Mouse (Mus musculus): ENCODE data around the gene Zfp607a. TPM values are rescaled to one million over a fixed set of nuclear protein-coding genes. Genes with fewer than 3 reads are reported as not detected.
"Not testable (repeated sequence)": the region's sequence is repeated elsewhere in the genome, so short reads cannot be mapped to it uniquely, and the experiment has no call there.

The Zfp607a gene
- polyA plus RNA-seq (2015; fragmentation: Nextera tagmentation; extraction: Ambion mirVana) = 1.4 and 1.6 TPM in 2 replicates

DNA sequence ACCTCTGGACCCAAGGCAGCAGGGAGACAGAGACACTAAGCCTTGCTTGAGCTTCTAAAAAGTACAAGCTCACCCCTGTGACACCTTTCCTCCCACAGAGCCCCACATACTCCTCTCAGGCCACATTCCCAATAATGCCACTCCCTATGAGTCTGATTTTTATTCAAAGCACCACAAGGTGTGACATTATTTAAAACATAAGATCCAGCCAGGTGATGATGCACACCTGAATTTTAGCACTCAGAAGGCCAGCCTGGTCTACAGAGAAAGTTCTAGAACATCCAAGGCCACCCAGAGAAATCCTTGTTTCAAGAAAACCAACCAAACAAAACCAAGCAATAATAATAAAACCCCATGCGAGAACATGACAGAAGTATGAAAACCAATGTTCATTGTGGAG, at the start of gene Zfp607a:
Gene Zfp607a, plus strand, starts transcription at position 301 of the 400 bp plus-strand sequence.
- no peak within 1 kb of the TSS for H3K27ac ChIP-seq (replicated peaks)
- no peak within 1 kb of the TSS for H3K4me3 ChIP-seq
- no peak for ATAC-seq (ENCODE audit: low FRiP score, low read depth)
- H3K4me1 ChIP-seq (replicated peaks) = peaks cover 15% of the 10 kb centered on the region
- peaks cover 32% of the 10 kb centered on the region for H3K36me3 ChIP-seq
- WGBS = 96% methylated on average over 1 of the region's 1 CpGs
- H3K27me3 ChIP-seq = no peaks in the 10 kb centered on the region
- no peak within 1 kb of the TSS for H3K4me2 ChIP-seq
- no peaks in the 10 kb centered on the region for H3K9me3 ChIP-seq
- H3K9ac ChIP-seq = no peak within 1 kb of the TSS

GRCm38 (mm10) chr7:27818526-27819110, 38.7 kb upstream of the Zfp607a start:
- H3K4me3 ChIP-seq = no peak overlapping the region
- peaks cover 6% of the 10 kb centered on the region; the same call in 1 of the 2 replicates for H3K9me3 ChIP-seq
- no peak for ATAC-seq (ENCODE audit: low FRiP score, low read depth)
- no peak overlapping the region for H3K27ac ChIP-seq (replicated peaks)
- no peak overlapping the region for H3K9ac ChIP-seq
- H3K27me3 ChIP-seq = no peaks in the 10 kb centered on the region
- H3K36me3 ChIP-seq = peaks cover 57% of the 10 kb centered on the region
- WGBS = 92% methylated on average over 7 of the region's 7 CpGs
- no peaks in the 10 kb centered on the region for H3K4me1 ChIP-seq (replicated peaks)
- H3K4me2 ChIP-seq = no peak overlapping the region

DNA sequence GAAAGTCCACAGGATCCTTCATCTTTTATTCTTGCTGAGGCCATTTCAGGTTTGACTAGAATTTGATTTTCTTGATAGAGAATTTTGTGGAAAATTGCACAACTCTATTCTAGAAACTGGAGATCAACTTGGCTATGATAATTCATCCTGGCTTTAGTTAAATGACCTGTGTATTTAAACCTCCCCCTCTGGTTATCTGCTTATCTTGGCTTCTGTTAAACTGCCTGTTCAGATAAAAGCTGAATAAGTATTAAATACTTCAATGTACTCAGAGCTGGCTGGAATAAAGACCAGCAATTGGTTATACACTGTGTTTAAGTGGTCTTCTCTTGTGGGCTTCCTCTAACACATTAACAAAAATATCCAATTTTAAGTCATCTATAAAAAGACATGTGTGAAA, 34.7 kb upstream of the Zfp607a start:
- H3K36me3 ChIP-seq = peaks cover 42% of the 10 kb centered on the region
- peaks cover 15% of the 10 kb centered on the region for H3K9me3 ChIP-seq
- H3K4me2 ChIP-seq = no peak overlapping the region
- no peak overlapping the region for H3K4me3 ChIP-seq
- H3K27ac ChIP-seq (replicated peaks) = no peak overlapping the region
- H3K27me3 ChIP-seq = no peaks in the 10 kb centered on the region
- ATAC-seq (ENCODE audit: low FRiP score, low read depth) = no peak
- H3K9ac ChIP-seq = no peak overlapping the region
- H3K4me1 ChIP-seq (replicated peaks) = no peaks in the 10 kb centered on the region

DNA sequence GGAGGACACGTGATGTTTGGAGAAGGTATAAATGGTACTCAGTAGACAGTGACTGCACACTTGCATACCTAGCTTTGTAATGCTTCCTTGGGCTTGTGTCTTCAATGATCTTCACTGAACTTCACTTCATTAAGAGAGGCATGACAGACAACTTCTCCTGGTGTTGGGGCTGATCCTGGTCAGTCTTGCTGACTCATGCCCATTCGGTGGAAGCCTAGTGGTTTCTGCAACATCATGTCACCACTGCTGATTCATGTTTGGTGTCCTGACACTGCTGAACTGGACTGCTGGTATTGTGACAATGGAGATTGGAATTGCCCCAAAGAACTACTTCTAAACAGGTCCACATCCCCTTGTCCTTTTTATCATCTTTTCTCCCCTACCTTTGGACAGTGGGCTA, 23.2 kb upstream of the Zfp607a start:
- no peak overlapping the region for H3K27ac ChIP-seq (replicated peaks)
- no peak overlapping the region for H3K4me2 ChIP-seq
- no peak for ATAC-seq (ENCODE audit: low FRiP score, low read depth)
- no peaks in the 10 kb centered on the region for H3K9me3 ChIP-seq
- peaks cover 5% of the 10 kb centered on the region for H3K4me1 ChIP-seq (replicated peaks)
- no peak overlapping the region for H3K9ac ChIP-seq
- 87% methylated on average over 2 of the region's 2 CpGs for WGBS
- no peaks in the 10 kb centered on the region for H3K27me3 ChIP-seq
- no peak overlapping the region for H3K4me3 ChIP-seq
- no peaks in the 10 kb centered on the region for H3K36me3 ChIP-seq

GRCm38 (mm10) chr7:27837896-27838295, 19.4 kb upstream of the Zfp607a start:
- ATAC-seq (ENCODE audit: low FRiP score, low read depth) = no peak

GRCm38 (mm10) chr7:27838323-27839249, 18.7 kb upstream of the Zfp607a start, which contains the start of gene Zfp59:
Gene Zfp59, plus strand, starts transcription at chr7:27838607.
- Histone ChIP-seq H3K4me3 (peak within 1 kb of the TSS; percentile 56), H3K4me2 (peak within 1 kb of the TSS; percentile 71), H3K27me3 (no peaks in the 10 kb centered on the region), H3K4me1 (replicated peaks) (peaks cover 11% of the 10 kb centered on the region), H3K36me3 (no peaks in the 10 kb centered on the region), H3K9ac (peak within 1 kb of the TSS; percentile 68), H3K27ac (replicated peaks) (peak within 1 kb of the TSS; percentile 91), H3K9me3 (no peaks in the 10 kb centered on the region)
- 3% methylated on average over 34 of the region's 34 CpGs for WGBS
- ATAC-seq (ENCODE audit: low FRiP score, low read depth) = peak; percentile 98

More at GRCm38 (mm10) chr7:27837896-27838295, 19.4 kb upstream of the Zfp607a start:
- H3K4me3 ChIP-seq = peak overlapping the region; percentile 56
- H3K9me3 ChIP-seq = no peaks in the 10 kb centered on the region
- H3K4me1 ChIP-seq (replicated peaks) = peaks cover 11% of the 10 kb centered on the region
- peak overlapping the region; percentile 91 for H3K27ac ChIP-seq (replicated peaks)
- no peaks in the 10 kb centered on the region for H3K27me3 ChIP-seq
- 24% methylated on average over 6 of the region's 6 CpGs for WGBS
- H3K36me3 ChIP-seq = no peaks in the 10 kb centered on the region
- H3K9ac ChIP-seq = peak overlapping the region; percentile 68
- H3K4me2 ChIP-seq = peak overlapping the region; percentile 71

GRCm38 (mm10) chr7:27839596-27839995, 17.7 kb upstream of the Zfp607a start:
- H3K4me3 ChIP-seq = peak overlapping the region; percentile 56
- H3K9me3 ChIP-seq = no peaks in the 10 kb centered on the region
- no peaks in the 10 kb centered on the region for H3K27me3 ChIP-seq
- H3K36me3 ChIP-seq = peaks cover 4% of the 10 kb centered on the region
- H3K4me1 ChIP-seq (replicated peaks) = peaks cover 11% of the 10 kb centered on the region
- H3K4me2 ChIP-seq = peak overlapping the region; percentile 71; the same call in 1 of the 2 replicates
- 95% methylated on average over 7 of the region's 7 CpGs for WGBS
- no peak for ATAC-seq (ENCODE audit: low FRiP score, low read depth)
- H3K9ac ChIP-seq = no peak overlapping the region
- no peak overlapping the region for H3K27ac ChIP-seq (replicated peaks)

DNA sequence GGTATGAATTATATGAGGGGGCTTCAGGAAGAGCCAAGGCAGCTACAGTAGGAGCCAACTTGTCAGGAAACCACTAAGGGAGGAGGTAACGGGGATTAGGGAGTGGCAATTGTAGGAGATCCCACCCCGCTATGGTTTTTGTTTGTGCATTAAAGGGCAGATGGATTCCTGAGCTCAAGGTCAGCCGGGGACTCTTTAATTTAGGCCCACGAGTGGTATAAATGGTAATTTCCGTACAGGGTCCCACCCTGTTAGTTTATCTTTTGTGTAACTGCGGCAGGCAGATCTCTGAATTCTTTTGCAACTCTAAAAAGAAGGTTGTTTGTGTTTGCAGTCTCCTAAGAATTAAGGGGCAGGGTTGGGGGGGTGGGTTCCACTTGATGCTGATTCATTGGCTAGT, 17.2 kb upstream of the Zfp607a start:
- Histone ChIP-seq H3K27me3 (no peaks in the 10 kb centered on the region), H3K27ac (replicated peaks) (no peak overlapping the region), H3K4me1 (replicated peaks) (peaks cover 11% of the 10 kb centered on the region), H3K4me3 (no peak overlapping the region), H3K4me2 (no peak overlapping the region), H3K36me3 (peaks cover 9% of the 10 kb centered on the region), H3K9me3 (no peaks in the 10 kb centered on the region), H3K9ac (no peak overlapping the region)
- WGBS = 84% methylated on average over 6 of the region's 6 CpGs
- ATAC-seq (ENCODE audit: low FRiP score, low read depth) = no peak

GRCm38 (mm10) chr7:27859301-27860251, 2.2 kb downstream of the Zfp607a start:
- Histone ChIP-seq H3K27me3 (no peaks in the 10 kb centered on the region), H3K4me3 (peak overlapping the region; percentile 48), H3K4me2 (peak overlapping the region; percentile 58), H3K9ac (no peak overlapping the region; the same call in 1 of the 2 replicates), H3K36me3 (peaks cover 26% of the 10 kb centered on the region), H3K4me1 (replicated peaks) (peaks cover 15% of the 10 kb centered on the region), H3K27ac (replicated peaks) (no peak overlapping the region), H3K9me3 (no peaks in the 10 kb centered on the region)
- 25% methylated on average over 10 of the region's 10 CpGs for WGBS
- no peak for ATAC-seq (ENCODE audit: low FRiP score, low read depth)

- Histone ChIP-seq H3K27me3 (no peaks in the 10 kb centered on the region), H3K36me3 (peaks cover 25% of the 10 kb centered on the region), H3K9ac (peak overlapping the region; percentile 51), H3K9me3 (no peaks in the 10 kb centered on the region), H3K4me3 (peak overlapping the region; percentile 48), H3K4me2 (peak overlapping the region; percentile 58), H3K27ac (replicated peaks) (peak overlapping the region; percentile 36; the same call in 1 of the 2 replicates), H3K4me1 (replicated peaks) (peaks cover 15% of the 10 kb centered on the region)
- ATAC-seq (ENCODE audit: low FRiP score, low read depth) = peak; percentile 78
- 0% methylated on average over 22 of the region's 22 CpGs for WGBS
Measured at GRCm38 (mm10) chr7:27860396-27861235, 3.3 kb downstream of the Zfp607a start.

DNA sequence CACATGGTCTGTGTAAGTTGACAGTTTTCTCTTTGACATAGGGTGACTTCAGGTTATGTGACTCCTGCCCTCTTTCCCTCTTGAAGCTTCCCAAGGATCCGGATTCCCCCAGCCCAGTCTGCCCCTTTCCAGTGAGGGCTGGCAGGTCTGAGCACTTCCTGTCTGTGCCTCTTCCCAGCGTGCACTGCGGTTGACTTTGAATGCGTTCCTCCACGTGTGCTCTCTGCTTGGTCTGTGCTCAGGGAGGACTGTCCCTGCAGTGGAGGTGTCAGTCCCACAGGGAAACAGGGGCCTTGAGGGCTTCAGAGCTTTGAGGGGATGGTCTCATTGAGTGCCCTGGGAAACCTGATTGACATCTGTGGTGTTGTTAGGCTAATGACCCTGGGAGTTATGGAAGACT, 5.3 kb downstream of the Zfp607a start:
- H3K36me3 ChIP-seq; H3K9me3 ChIP-seq; H3K27ac ChIP-seq (replicated peaks); H3K4me3 ChIP-seq; H3K4me2 ChIP-seq; H3K9ac ChIP-seq; H3K27me3 ChIP-seq; ATAC-seq (ENCODE audit: low FRiP score, low read depth): not testable (repeated sequence)
- 81% methylated on average over 5 of the region's 5 CpGs for WGBS
- H3K4me1 ChIP-seq (replicated peaks) = peaks cover 15% of the 10 kb centered on the region

Data from hindbrain, embryonic 15.5 days (tissue).